Mouse (Mus musculus): Measurements from ENCODE around the gene Cry2. TPM values are rescaled to one million over a fixed set of nuclear protein-coding genes. Genes with fewer than 3 reads are reported as not detected.

The Cry2 gene
- polyA plus RNA-seq, 1 experiment from 2014 or later = 33.3 TPM

DNA sequence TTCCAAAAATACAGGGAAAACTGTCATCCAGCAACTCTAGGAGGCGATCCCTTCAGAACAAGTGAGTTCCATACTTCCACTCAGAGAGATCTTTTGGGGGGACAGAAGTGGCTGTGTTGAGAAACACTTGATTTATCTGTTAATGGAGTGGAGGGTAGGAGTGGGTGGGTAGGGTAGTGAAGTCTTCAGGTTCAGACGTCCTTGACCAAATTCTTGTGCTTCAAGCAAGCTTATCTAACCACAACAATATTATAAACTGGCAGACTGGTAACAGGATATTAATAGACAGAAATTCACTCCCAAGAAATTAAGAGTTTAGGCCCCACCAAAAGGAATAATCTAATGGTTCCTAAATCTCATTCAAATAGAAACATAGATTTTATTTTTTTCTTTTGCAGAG is 3.8 kb downstream of the Cry2 start:
- no peak for ATAC-seq (ENCODE audit: low FRiP score, low TSS enrichment)
- WGBS = 85% methylated on average over 2 of the region's 2 CpGs

DNA sequence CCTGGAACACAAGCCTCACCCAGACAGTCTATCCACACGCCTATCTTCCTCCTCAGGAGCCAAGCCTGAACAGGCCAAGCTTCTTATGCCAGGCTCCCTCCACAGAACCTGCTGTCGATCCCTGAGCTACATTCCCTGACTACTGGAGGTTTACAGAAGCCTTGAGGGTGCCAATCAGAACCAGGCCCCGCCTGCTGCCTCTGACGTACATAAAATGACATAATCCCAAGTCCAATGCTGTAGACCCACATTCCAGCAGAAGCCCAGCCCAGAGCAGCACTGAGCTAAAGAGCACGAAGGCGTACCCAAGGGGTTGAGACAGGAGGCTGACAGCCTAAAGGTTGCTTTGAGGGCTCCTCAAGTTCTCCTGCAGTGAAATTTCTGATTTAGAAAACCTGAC is 6.0 kb downstream of the Cry2 start:
- DNase-seq (peak; percentile 72), ATAC-seq (ENCODE audit: low FRiP score, low TSS enrichment) (no peak)
- H3K4me2 ChIP-seq (ENCODE audit: low read length) = no peak overlapping the region
- no peak overlapping the region for H3K9ac ChIP-seq (replicated peaks; ENCODE audit: low read length)
- H3K36me3 ChIP-seq (ENCODE audit: control insufficient read depth, insufficient read depth, low read length) = peaks cover 24% of the 10 kb centered on the region
- H3K27ac ChIP-seq (replicated peaks; ENCODE audit: low read depth, low read length) = no peak overlapping the region
- H3K27me3 ChIP-seq (ENCODE audit: control insufficient read depth, insufficient read depth, low read length) = no peaks in the 10 kb centered on the region
- 51% methylated on average over 6 of the region's 6 CpGs for WGBS
- H3K4me3 ChIP-seq (replicated peaks; ENCODE audit: low read depth, low read length) = no peak overlapping the region
- peaks cover 53% of the 10 kb centered on the region for H3K4me1 ChIP-seq (ENCODE audit: control insufficient read depth, insufficient read depth, low read length)
- H3K9me3 ChIP-seq (ENCODE audit: control insufficient read depth, low read length) = no peaks in the 10 kb centered on the region

More for the DNA sequence above, 3.8 kb downstream of the Cry2 start:
- Histone ChIP-seq H3K4me2 (ENCODE audit: low read length) (no peak overlapping the region), H3K36me3 (ENCODE audit: control insufficient read depth, insufficient read depth, low read length) (peaks cover 7% of the 10 kb centered on the region; the same call in 1 of the 2 replicates), H3K4me3 (replicated peaks; ENCODE audit: low read depth, low read length) (no peak overlapping the region), H3K27me3 (ENCODE audit: control insufficient read depth, insufficient read depth, low read length) (no peaks in the 10 kb centered on the region), H3K4me1 (ENCODE audit: control insufficient read depth, insufficient read depth, low read length) (peaks cover 47% of the 10 kb centered on the region), H3K27ac (replicated peaks; ENCODE audit: low read depth, low read length) (no peak overlapping the region), H3K9ac (replicated peaks; ENCODE audit: low read length) (no peak overlapping the region), H3K9me3 (ENCODE audit: control insufficient read depth, low read length) (no peaks in the 10 kb centered on the region)
- DNase-seq = no peak

DNA sequence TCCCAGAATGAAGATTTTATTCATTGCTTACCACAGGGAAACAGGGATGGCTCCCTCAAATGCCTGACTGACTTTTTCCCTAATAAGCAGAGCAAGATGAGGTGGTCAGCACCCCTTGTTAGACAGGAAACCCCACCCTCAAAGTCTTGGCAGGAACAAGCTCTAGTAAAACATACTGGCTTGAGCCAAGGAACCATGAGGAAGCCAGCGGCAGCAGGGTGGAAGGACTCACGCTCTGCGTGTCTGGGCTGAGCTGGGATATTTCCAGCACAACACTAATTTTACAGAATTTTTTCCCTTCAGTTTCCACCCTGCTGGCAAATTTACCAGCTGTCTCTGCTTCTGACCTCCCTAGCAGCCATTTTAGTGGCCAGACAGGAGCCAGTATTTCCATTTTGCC is 7.4 kb downstream of the Cry2 start:
- WGBS = 94% methylated on average over 3 of the region's 3 CpGs

DNA sequence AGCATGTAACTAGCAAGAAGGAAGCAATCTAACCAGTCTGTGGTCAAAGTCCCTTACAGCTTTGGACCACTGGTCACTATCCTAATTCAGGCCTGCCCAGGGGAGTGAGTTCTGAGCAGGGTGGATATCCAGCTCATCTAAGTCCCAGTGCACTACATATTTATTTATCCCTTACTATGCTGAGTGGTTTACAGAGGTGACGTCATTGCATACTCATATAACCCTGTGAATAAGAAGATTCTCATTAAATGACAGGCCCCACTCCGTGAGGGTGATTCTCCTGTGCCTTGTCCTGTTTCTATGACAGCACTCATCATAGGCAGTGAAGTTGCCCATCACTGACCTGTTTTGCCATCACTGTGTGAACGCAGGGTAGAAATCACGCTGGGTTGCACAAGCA is 8.5 kb downstream of the Cry2 start:
- Histone ChIP-seq H3K4me1 (ENCODE audit: control insufficient read depth, insufficient read depth, low read length) (peaks cover 28% of the 10 kb centered on the region), H3K27me3 (ENCODE audit: control insufficient read depth, insufficient read depth, low read length) (no peaks in the 10 kb centered on the region), H3K4me3 (replicated peaks; ENCODE audit: low read depth, low read length) (no peak overlapping the region), H3K9me3 (ENCODE audit: control insufficient read depth, low read length) (no peaks in the 10 kb centered on the region), H3K27ac (replicated peaks; ENCODE audit: low read depth, low read length) (peak overlapping the region; percentile 71), H3K36me3 (ENCODE audit: control insufficient read depth, insufficient read depth, low read length) (peaks cover 48% of the 10 kb centered on the region), H3K4me2 (ENCODE audit: low read length) (no peak overlapping the region), H3K9ac (replicated peaks; ENCODE audit: low read length) (no peak overlapping the region)
- WGBS = 57% methylated on average over 4 of the region's 4 CpGs
- ATAC-seq (ENCODE audit: low FRiP score, low TSS enrichment) (no peak), DNase-seq (no peak)

More for the DNA sequence above, 7.4 kb downstream of the Cry2 start:
- no peaks in the 10 kb centered on the region for H3K27me3 ChIP-seq (ENCODE audit: control insufficient read depth, insufficient read depth, low read length)
- H3K9ac ChIP-seq (replicated peaks; ENCODE audit: low read length) = no peak overlapping the region
- no peak overlapping the region for H3K4me3 ChIP-seq (replicated peaks; ENCODE audit: low read depth, low read length)
- H3K27ac ChIP-seq (replicated peaks; ENCODE audit: low read depth, low read length) = 0 out of 2 replicates have a peak overlapping the region, but pooled peaks have one; percentile 2
- peaks cover 38% of the 10 kb centered on the region for H3K36me3 ChIP-seq (ENCODE audit: control insufficient read depth, insufficient read depth, low read length)
- DNase-seq (no peak), ATAC-seq (ENCODE audit: low FRiP score, low TSS enrichment) (no peak)
- H3K4me2 ChIP-seq (ENCODE audit: low read length) = no peak overlapping the region
- H3K4me1 ChIP-seq (ENCODE audit: control insufficient read depth, insufficient read depth, low read length) = peaks cover 39% of the 10 kb centered on the region
- H3K9me3 ChIP-seq (ENCODE audit: control insufficient read depth, low read length) = no peaks in the 10 kb centered on the region

GRCm38 (mm10) chr2:92424462-92425308 is 9.2 kb downstream of the Cry2 start:
- Histone ChIP-seq H3K4me1 (ENCODE audit: control insufficient read depth, insufficient read depth, low read length) (peaks cover 27% of the 10 kb centered on the region), H3K4me3 (replicated peaks; ENCODE audit: low read depth, low read length) (no peak overlapping the region), H3K36me3 (ENCODE audit: control insufficient read depth, insufficient read depth, low read length) (peaks cover 55% of the 10 kb centered on the region), H3K27me3 (ENCODE audit: control insufficient read depth, insufficient read depth, low read length) (no peaks in the 10 kb centered on the region), H3K27ac (replicated peaks; ENCODE audit: low read depth, low read length) (peak overlapping the region; percentile 78), H3K9ac (replicated peaks; ENCODE audit: low read length) (no peak overlapping the region), H3K4me2 (ENCODE audit: low read length) (no peak overlapping the region; the same call in 1 of the 2 replicates), H3K9me3 (ENCODE audit: control insufficient read depth, low read length) (no peaks in the 10 kb centered on the region)
- WGBS = 24% methylated on average over 9 of the region's 9 CpGs
- DNase-seq (peak; percentile 70), ATAC-seq (ENCODE audit: low FRiP score, low TSS enrichment) (peak; percentile 51)

DNA sequence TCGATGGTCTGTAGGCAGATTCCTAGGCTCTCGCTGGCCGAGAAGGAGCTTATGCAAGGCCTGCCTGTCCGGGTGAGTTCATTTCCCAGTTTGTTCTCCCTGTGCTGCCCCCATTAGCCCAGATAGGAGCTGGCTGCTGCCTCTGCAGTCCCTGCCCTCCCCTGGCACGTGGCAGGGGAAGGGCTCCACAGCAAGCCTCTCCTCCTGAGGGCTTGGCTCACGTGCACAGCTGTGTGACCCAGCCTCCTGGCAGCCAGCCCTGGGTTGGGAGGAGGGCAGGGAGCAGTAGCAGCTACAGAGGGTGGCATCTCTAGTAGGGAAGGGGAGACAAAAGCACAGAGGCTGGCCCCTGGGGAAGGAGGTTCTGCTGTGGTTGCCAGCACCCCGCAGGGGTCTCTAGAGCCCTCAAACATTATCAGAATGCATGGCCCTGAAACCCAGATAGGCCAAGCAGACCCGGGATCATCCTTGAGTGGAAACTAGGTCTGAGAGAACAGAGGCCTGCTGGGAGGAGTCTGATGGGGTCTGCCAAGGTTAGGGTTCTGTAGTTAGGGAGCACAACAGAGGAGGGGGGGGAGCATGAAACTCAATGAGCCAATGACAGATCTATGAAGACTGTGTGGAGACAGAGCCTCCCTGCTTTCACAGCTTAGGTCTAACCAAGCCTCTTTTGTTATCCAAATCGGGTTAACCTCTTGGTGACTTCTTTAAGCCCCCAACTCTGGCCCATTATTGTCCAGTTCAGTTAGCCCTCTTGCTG is 10.0 kb downstream of the Cry2 start:
- H3K4me3 ChIP-seq (replicated peaks; ENCODE audit: low read depth, low read length) = no peak overlapping the region
- peaks cover 63% of the 10 kb centered on the region for H3K36me3 ChIP-seq (ENCODE audit: control insufficient read depth, insufficient read depth, low read length)
- 56% methylated on average over 9 of the region's 9 CpGs for WGBS
- peak; percentile 66 for DNase-seq
- ATAC-seq (ENCODE audit: low FRiP score, low TSS enrichment) = peak; percentile 46; the same call in 1 of the 2 replicates
- no peaks in the 10 kb centered on the region for H3K27me3 ChIP-seq (ENCODE audit: control insufficient read depth, insufficient read depth, low read length)
- H3K27ac ChIP-seq (replicated peaks; ENCODE audit: low read depth, low read length) = peak overlapping the region; percentile 78
- no peaks in the 10 kb centered on the region for H3K9me3 ChIP-seq (ENCODE audit: control insufficient read depth, low read length)
- peaks cover 27% of the 10 kb centered on the region for H3K4me1 ChIP-seq (ENCODE audit: control insufficient read depth, insufficient read depth, low read length)
- H3K9ac ChIP-seq (replicated peaks; ENCODE audit: low read length) = no peak overlapping the region
- H3K4me2 ChIP-seq (ENCODE audit: low read length) = no peak overlapping the region

GRCm38 (mm10) chr2:92423156-92423555 is 10.7 kb downstream of the Cry2 start:
- Histone ChIP-seq H3K4me2 (ENCODE audit: low read length) (no peak overlapping the region), H3K27me3 (ENCODE audit: control insufficient read depth, insufficient read depth, low read length) (no peaks in the 10 kb centered on the region), H3K4me3 (replicated peaks; ENCODE audit: low read depth, low read length) (no peak overlapping the region), H3K4me1 (ENCODE audit: control insufficient read depth, insufficient read depth, low read length) (peaks cover 27% of the 10 kb centered on the region), H3K9me3 (ENCODE audit: control insufficient read depth, low read length) (no peaks in the 10 kb centered on the region), H3K9ac (replicated peaks; ENCODE audit: low read length) (no peak overlapping the region), H3K36me3 (ENCODE audit: control insufficient read depth, insufficient read depth, low read length) (peaks cover 70% of the 10 kb centered on the region), H3K27ac (replicated peaks; ENCODE audit: low read depth, low read length) (peak overlapping the region; percentile 78; the same call in 1 of the 2 replicates)
- ATAC-seq (ENCODE audit: low FRiP score, low TSS enrichment) (no peak), DNase-seq (no peak)
- WGBS = 91% methylated on average over 9 of the region's 9 CpGs

DNA sequence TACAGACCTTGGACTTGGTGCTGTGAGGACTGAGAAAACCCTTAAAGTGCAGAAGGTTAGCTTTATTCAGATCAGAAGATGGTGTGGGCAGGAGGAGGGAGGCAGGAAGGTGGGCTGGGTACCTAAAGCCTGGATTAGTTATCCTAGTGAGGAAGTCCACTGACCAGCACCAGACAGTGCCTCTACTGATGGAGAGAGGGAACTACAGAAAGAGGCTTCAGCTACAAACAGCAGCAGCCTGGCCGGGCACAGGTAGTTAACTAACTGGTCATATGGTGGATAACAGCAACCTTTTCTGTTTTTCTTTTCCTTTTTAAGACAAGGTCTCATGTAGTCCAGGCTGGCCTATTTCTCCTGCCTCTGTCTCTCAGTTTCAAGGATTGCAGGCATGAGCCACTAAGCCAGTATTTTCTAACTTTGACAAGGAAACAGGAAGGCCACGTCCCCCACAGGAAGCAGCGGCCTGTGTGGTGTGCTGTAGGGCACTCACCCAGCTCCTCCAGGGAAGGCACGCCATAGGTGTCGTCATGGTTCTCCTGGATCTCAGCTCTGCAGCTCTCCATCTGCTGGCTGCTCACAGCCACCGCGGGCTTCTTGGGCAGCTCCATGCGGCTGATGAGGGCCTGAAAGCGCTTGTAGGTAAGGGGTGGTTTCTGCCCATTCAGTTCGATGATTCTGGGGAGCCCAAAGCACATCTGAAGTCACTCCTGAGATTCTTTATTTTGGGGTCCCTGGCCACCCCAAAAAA is 11.3 kb downstream of the Cry2 start:
- Histone ChIP-seq H3K27me3 (ENCODE audit: control insufficient read depth, insufficient read depth, low read length) (no peaks in the 10 kb centered on the region), H3K27ac (replicated peaks; ENCODE audit: low read depth, low read length) (no peak overlapping the region), H3K9ac (replicated peaks; ENCODE audit: low read length) (no peak overlapping the region), H3K36me3 (ENCODE audit: control insufficient read depth, insufficient read depth, low read length) (peaks cover 76% of the 10 kb centered on the region), H3K4me3 (replicated peaks; ENCODE audit: low read depth, low read length) (no peak overlapping the region), H3K9me3 (ENCODE audit: control insufficient read depth, low read length) (no peaks in the 10 kb centered on the region), H3K4me2 (ENCODE audit: low read length) (no peak overlapping the region), H3K4me1 (ENCODE audit: control insufficient read depth, insufficient read depth, low read length) (peaks cover 27% of the 10 kb centered on the region)
- no peak for ATAC-seq (ENCODE audit: low FRiP score, low TSS enrichment)
- WGBS = 82% methylated on average over 10 of the region's 10 CpGs
- peak; percentile 55 for DNase-seq
